Mouse (Mus musculus): ENCODE measurements around the gene Rpl23. TPM values are rescaled to one million over a fixed set of nuclear protein-coding genes. Genes with fewer than 3 reads are reported as not detected.

The Rpl23 gene
- polyA plus RNA-seq, 3 experiments from 2014 or later: 686 to 1,148 (median 1,072) TPM

Other genes starting within 250 kb of the Rpl23 start
- gene Srcin1, start 206.3 kb downstream of the Rpl23 start, polyA plus RNA-seq (2017; shearing (Covaris generic)): not detected
- gene Epop, start 152.7 kb downstream of the Rpl23 start, polyA plus RNA-seq (2017; shearing (Covaris generic)): under 1 TPM; 0.24 to 0.48 (median 0.45) TPM
- gene Mllt6, start 119.0 kb downstream of the Rpl23 start, polyA plus RNA-seq (2017; shearing (Covaris generic)): 10 to 100 TPM; 13.4 to 17.0 (median 14.6) TPM
- 100 to 1,000 TPM in 1 of 3 experiments, 10 to 100 TPM in 2; 69.0 to 129 (median 86.9) TPM for gene Cisd3, start 96.6 kb downstream of the Rpl23 start, polyA plus RNA-seq (2017; shearing (Covaris generic))
- gene Pcgf2, start 81.9 kb downstream of the Rpl23 start, polyA plus RNA-seq (2017; shearing (Covaris generic)): 1 to 10 TPM; 4.6 to 6.9 (median 5.4) TPM
- 100 to 1,000 TPM; 461 to 576 (median 475) TPM for gene Psmb3, start 79.0 kb downstream of the Rpl23 start, polyA plus RNA-seq (2017; shearing (Covaris generic))
- 1 to 10 TPM; 2.4 to 2.9 (median 2.6) TPM for gene Pip4k2b, start 37.7 kb downstream of the Rpl23 start, polyA plus RNA-seq (2017; shearing (Covaris generic))
- gene Cwc25, start 15.9 kb downstream of the Rpl23 start, polyA plus RNA-seq (2017; shearing (Covaris generic)): 10 to 100 TPM; 23.0 to 28.1 (median 23.0) TPM
- gene 1700001P01Rik, start 6.5 kb downstream of the Rpl23 start, polyA plus RNA-seq (2017; shearing (Covaris generic)): under 1 TPM in 1 of 3 experiments, not detected in 2; 0.56 TPM
- 10 to 100 TPM; 38.6 to 64.7 (median 40.7) TPM for gene Lasp1, start 16.6 kb upstream of the Rpl23 start, polyA plus RNA-seq (2017; shearing (Covaris generic))
- gene B230217C12Rik, start 58.3 kb upstream of the Rpl23 start, polyA plus RNA-seq (2017; shearing (Covaris generic)): 1 to 10 TPM; 2.1 to 3.0 (median 2.3) TPM
- 1 to 10 TPM in 1 of 3 experiments, under 1 TPM in 1, not detected in 1; 0.54 to 1.0 TPM for gene Fbxo47, start 101.7 kb upstream of the Rpl23 start, polyA plus RNA-seq (2017; shearing (Covaris generic))
- gene Plxdc1, start 204.0 kb upstream of the Rpl23 start, polyA plus RNA-seq (2017; shearing (Covaris generic)): 1 to 10 TPM; 1.1 to 8.5 (median 2.2) TPM
- gene Arl5c, start 213.7 kb upstream of the Rpl23 start, polyA plus RNA-seq (2017; shearing (Covaris generic)): 10 to 100 TPM; 43.8 to 60.5 (median 53.2) TPM
- gene Cacnb1, start 240.6 kb upstream of the Rpl23 start, polyA plus RNA-seq (2017; shearing (Covaris generic)): 1 to 10 TPM; 1.5 to 2.7 (median 2.4) TPM
- gene Rpl19, start 244.3 kb upstream of the Rpl23 start, polyA plus RNA-seq (2017; shearing (Covaris generic)): 1,000 to 10,000 TPM; 2,465 to 4,071 (median 3,234) TPM

Measured in inflammation-experienced regulatory T-cells, adult 6 months (primary cell).